Mouse (Mus musculus) liver, embryonic 13.5 days (tissue): ENCODE measurements at regions not wholly inside any gene's neighbourhood (a gene's known extent, or its start where the extent isn't known, plus 50 kb on each side); places are given as distances from the start of the nearest gene placed in this dataset.

Experiments
- ATAC-seq: fragments of 200-750 bp; cut with Nextera tagmentation; 2 replicates; pipeline ENCODE4 v1.8.0; 2017; ENCODE audit warnings: low read depth, mild to moderate bottlenecking, moderate number of reproducible peaks, moderate library complexity
- DNase-seq: peaks from one replicate; pipeline ENCODE4 v3.0.0; 2022
- H3K27ac ChIP-seq: fragments of 300-500 bp; sonication (generic); 2 replicates; pipeline ENCODE4 v1.5.1; 2015; ENCODE audit warnings: moderate library complexity, mild to moderate bottlenecking, inconsistent platforms
- H3K27me3 ChIP-seq: fragments of 300-500 bp; sonication (generic); 2 replicates; pipeline ENCODE4 v1.6.1; 2015; ENCODE audit warnings: mild to moderate bottlenecking, inconsistent platforms
- H3K36me3 ChIP-seq: fragments of 300-500 bp; sonication (generic); 2 replicates; pipeline ENCODE4 v1.6.1; 2015; ENCODE audit warnings: mild to moderate bottlenecking, inconsistent platforms
- H3K4me1 ChIP-seq: fragments of 300-500 bp; sonication (generic); replicated peaks from 2 replicates; pipeline ENCODE4 v1.6.1; 2015; ENCODE audit warnings: inconsistent platforms
- H3K4me2 ChIP-seq: fragments of 300-500 bp; sonication (generic); 2 replicates; pipeline ENCODE4 v1.6.1; 2015; ENCODE audit warnings: inconsistent platforms, mild to moderate bottlenecking, moderate library complexity
- H3K4me3 ChIP-seq: fragments of 300-500 bp; sonication (generic); replicated peaks from 2 replicates; pipeline ENCODE4 v1.5.1; 2015; ENCODE audit warnings: mild to moderate bottlenecking, inconsistent platforms
- H3K9ac ChIP-seq: fragments of 300-500 bp; sonication (generic); 2 replicates; pipeline ENCODE4 v1.6.1; 2015; ENCODE audit warnings: mild to moderate bottlenecking, inconsistent platforms
- H3K9me3 ChIP-seq: fragments of 300-500 bp; sonication (generic); replicated peaks from 2 replicates; pipeline ENCODE4 v1.6.1; 2016; ENCODE audit warnings: inconsistent platforms
- WGBS: fragments of 180-500 bp; shearing (Covaris S2); methylation state at CpG from one replicate; pipeline ENCODE4 v1.1.7; 2015; ENCODE audit not compliant: insufficient replicate concordance; 5-methylcytosine and 5-hydroxymethylcytosine counted together

DNA sequence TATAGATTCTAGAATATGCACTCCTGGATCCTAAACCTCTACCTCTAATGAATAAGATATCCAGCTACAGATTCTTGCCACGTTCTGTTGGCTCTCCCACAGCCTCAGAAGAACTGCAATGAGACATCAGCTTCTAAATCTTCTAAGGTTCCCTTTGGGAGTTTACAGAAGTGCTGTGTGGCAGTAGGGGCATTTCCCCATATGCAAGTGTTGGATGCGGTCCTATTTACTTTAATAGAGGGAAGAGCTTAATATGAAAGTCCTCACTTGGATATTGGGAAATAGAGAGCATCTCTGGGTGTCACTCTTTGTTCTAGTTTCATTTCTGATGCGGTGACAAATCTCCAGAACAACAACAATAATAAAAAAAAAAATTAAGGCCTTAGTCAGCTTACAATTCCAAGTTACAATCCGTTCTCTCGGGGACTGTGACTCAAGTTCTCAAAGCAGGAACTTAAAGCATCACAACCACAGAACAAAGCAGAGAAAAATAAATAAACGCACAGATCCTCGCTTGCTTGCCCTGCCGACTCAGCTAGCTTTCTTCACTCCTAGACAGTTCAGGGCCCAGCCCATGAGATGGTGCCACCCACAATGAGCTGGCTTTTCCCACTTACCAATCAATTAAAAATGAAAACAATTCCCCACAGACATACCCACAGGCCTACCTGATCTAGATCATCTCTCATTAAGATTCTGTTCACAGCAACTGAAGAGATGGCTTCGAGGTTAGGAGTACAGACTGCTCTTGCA, 204.4 kb upstream of the Cited2 start:
- H3K4me2 ChIP-seq, result no peak overlapping the region
- no peaks in the 10 kb centered on the region for H3K36me3 ChIP-seq

GRCm38 (mm10) chr10:17522026-17522541, 200.9 kb upstream of the Cited2 start:
- Histone ChIP-seq H3K4me3 (no peak overlapping the region), H3K9ac (no peak overlapping the region), H3K36me3 (no peaks in the 10 kb centered on the region), H3K4me2 (no peak overlapping the region), H3K27me3 (no peaks in the 10 kb centered on the region), H3K9me3 (no peaks in the 10 kb centered on the region), H3K4me1 (no peaks in the 10 kb centered on the region), H3K27ac (no peak overlapping the region)
- DNase-seq (no peak), ATAC-seq (no peak)
- WGBS, result 10% methylated on average over 5 of the region's 5 CpGs

More for the DNA sequence above, 204.4 kb upstream of the Cited2 start:
- ATAC-seq (no peak), DNase-seq (no peak)
- no peak overlapping the region for H3K4me3 ChIP-seq
- H3K9me3 ChIP-seq, result no peaks in the 10 kb centered on the region
- WGBS, result 65% methylated on average over 9 of the region's 9 CpGs
- H3K27me3 ChIP-seq, result no peaks in the 10 kb centered on the region
- no peak overlapping the region for H3K9ac ChIP-seq
- H3K4me1 ChIP-seq, result no peaks in the 10 kb centered on the region
- no peak overlapping the region for H3K27ac ChIP-seq

DNA sequence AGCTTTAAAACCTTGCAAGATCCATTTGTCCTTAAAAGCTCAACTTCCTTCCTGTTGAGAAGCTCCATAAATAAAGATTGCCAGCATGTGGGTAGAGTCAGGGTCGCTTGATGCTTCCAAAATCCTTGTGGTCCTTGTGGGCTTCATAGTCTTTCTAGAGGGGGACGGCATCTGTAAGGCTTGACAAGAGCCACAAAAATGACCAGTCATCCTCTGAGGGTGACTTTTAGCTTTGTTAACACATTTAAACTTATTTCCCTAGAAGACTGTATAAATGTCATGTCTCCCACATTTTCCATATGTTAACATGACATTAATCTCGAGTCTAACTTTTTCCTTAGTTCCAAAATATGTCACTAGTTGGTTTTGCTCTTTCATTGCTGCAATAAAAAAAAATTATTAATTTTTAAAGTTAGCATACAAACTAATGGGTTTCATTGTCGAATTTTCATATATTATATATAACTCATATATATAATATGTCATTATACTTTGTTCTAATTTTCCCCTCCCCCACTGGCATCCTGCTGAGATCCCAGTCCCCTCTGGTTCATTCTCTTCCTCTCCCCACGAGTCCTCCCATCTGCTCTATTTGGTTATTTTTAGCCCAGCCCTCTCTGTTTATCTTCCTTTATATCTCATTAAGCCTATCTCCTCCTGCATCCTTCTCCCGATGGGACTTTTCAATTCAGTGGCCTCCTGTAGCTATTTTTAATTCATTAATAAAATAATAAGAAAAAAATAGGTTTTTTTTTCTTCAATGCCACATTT, 199.3 kb upstream of the Cited2 start:
- 0 out of 2 replicates have a peak, but pooled peaks cover 3% of the 10 kb centered on the region for H3K4me1 ChIP-seq
- H3K9ac ChIP-seq, result no peak overlapping the region
- 43% methylated on average over 6 of the region's 6 CpGs for WGBS
- no peaks in the 10 kb centered on the region for H3K9me3 ChIP-seq
- H3K27me3 ChIP-seq, result no peaks in the 10 kb centered on the region
- H3K27ac ChIP-seq, result no peak overlapping the region
- H3K36me3 ChIP-seq, result no peaks in the 10 kb centered on the region
- H3K4me2 ChIP-seq, result no peak overlapping the region
- DNase-seq (no peak), ATAC-seq (no peak)
- H3K4me3 ChIP-seq, result no peak overlapping the region

DNA sequence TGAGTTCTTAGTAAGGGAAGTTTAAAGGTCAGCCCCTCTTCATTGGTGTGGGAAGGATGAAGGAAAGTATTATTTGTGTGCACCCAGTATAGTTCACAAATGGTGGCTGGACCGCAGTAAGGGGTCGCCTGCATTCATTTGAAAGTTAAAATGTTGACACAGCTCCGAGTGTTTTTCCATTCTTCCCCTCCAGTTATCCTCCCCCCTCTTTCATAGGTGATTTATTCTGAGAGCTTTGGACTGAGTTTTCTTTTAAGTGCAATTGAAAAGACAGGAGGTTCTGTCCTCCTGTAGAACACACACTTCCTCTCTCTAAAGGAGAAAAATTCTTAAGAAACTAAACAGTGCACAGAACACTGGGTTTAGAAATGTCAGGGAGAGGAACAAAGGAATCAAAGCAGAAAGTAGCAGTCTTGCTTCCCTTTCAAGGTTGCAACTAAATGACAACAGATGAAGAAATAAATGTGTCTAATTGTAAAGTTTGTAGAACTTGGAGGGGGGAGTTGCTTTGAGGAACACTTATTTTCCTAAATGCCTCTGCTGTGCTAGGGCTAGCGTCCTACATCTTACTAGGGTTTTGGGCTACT, 195.8 kb upstream of the Cited2 start:
- no peak overlapping the region for H3K9ac ChIP-seq
- no peak for DNase-seq
- 71% methylated on average over 4 of the region's 4 CpGs for WGBS
- no peaks in the 10 kb centered on the region for H3K9me3 ChIP-seq
- no peaks in the 10 kb centered on the region for H3K36me3 ChIP-seq
- ATAC-seq, result no peak
- no peak overlapping the region for H3K4me2 ChIP-seq
- H3K27me3 ChIP-seq, result no peaks in the 10 kb centered on the region
- no peak overlapping the region for H3K4me3 ChIP-seq
- H3K4me1 ChIP-seq, result peaks cover 7% of the 10 kb centered on the region; the same call in 1 of the 2 replicates
- no peak overlapping the region for H3K27ac ChIP-seq

- 58% methylated on average over 2 of the region's 2 CpGs for WGBS
- Histone ChIP-seq H3K9ac (no peak overlapping the region), H3K9me3 (no peaks in the 10 kb centered on the region), H3K4me3 (no peak overlapping the region), H3K36me3 (no peaks in the 10 kb centered on the region), H3K27me3 (no peaks in the 10 kb centered on the region), H3K4me2 (no peak overlapping the region), H3K27ac (no peak overlapping the region), H3K4me1 (peaks cover 7% of the 10 kb centered on the region; the same call in 1 of the 2 replicates)
- ATAC-seq (no peak), DNase-seq (no peak)
Observed at GRCm38 (mm10) chr10:17528116-17528515, 194.9 kb upstream of the Cited2 start.

- 68% methylated on average over 6 of the region's 6 CpGs for WGBS
- DNase-seq (no peak), ATAC-seq (no peak)
- Histone ChIP-seq H3K27ac (no peak overlapping the region), H3K9ac (no peak overlapping the region), H3K9me3 (no peaks in the 10 kb centered on the region), H3K27me3 (no peaks in the 10 kb centered on the region), H3K4me2 (no peak overlapping the region), H3K4me1 (peaks cover 7% of the 10 kb centered on the region; the same call in 1 of the 2 replicates), H3K36me3 (no peaks in the 10 kb centered on the region), H3K4me3 (no peak overlapping the region)
Observed at GRCm38 (mm10) chr10:17528846-17529245, 194.2 kb upstream of the Cited2 start.

DNA sequence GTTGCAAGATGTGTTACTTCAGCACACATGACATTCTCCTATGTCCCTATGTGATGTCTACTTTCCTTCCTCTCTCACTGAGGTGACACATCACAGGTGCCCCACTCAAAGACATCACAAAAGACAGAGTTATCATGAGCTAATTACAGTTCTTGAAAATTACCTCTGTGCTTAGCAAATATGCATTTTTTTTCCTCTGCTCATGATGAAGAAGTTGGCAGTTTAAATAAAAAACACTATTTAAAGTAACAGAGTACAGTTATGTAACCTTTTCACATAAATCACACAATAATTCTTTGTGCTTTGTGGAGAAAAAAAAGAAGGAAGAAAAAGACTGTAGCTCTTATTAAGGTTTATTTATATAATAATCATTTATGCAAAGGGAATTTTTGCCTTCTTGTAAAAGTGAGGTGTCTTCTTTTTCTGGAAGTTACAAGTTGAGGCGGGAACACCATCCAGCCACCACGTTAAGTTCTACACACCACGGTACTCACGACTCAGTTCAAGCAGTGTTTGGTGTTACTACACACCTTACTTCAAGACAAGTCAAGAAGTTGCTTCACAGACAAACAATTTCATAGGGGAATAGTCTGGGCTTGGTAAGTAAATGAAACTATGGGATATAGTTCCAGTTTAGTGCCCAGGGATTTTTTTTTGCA, 193.0 kb upstream of the Cited2 start:
- H3K9ac ChIP-seq, result no peak overlapping the region
- ATAC-seq (no peak), DNase-seq (no peak)
- no peaks in the 10 kb centered on the region for H3K9me3 ChIP-seq
- H3K4me3 ChIP-seq, result no peak overlapping the region
- H3K27ac ChIP-seq, result no peak overlapping the region
- no peaks in the 10 kb centered on the region for H3K27me3 ChIP-seq
- WGBS, result 77% methylated on average over 4 of the region's 4 CpGs
- H3K36me3 ChIP-seq, result no peaks in the 10 kb centered on the region
- peaks cover 7% of the 10 kb centered on the region; the same call in 1 of the 2 replicates for H3K4me1 ChIP-seq
- H3K4me2 ChIP-seq, result no peak overlapping the region

DNA sequence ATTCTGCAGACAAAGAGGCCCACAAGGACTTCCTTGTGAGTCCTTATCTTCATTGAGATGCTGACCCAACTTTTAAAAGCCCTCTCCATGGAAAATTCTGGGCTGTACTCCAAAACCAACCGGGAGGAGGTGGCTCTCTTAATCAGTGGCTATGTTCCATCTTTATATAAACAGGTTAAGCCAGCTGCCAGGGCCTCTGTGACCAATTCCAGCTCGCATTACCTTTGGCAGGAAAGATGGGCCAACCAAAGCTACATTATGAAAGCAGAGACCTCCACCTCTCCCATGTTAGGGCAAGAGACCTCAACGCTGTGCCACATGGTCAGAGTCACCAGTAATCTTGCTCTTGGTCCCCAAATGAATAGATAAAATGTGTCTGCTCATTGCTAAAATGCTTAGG, 192.0 kb upstream of the Cited2 start:
- DNase-seq, result no peak
- no peak overlapping the region for H3K4me3 ChIP-seq
- no peak overlapping the region for H3K27ac ChIP-seq
- no peaks in the 10 kb centered on the region for H3K36me3 ChIP-seq
- no peak overlapping the region for H3K4me2 ChIP-seq
- peaks cover 7% of the 10 kb centered on the region; the same call in 1 of the 2 replicates for H3K4me1 ChIP-seq
- no peaks in the 10 kb centered on the region for H3K27me3 ChIP-seq
- WGBS, result 55% methylated on average over 3 of the region's 3 CpGs
- ATAC-seq, result no peak
- H3K9me3 ChIP-seq, result no peaks in the 10 kb centered on the region
- H3K9ac ChIP-seq, result no peak overlapping the region

- Histone ChIP-seq H3K9ac (no peak overlapping the region), H3K27ac (no peak overlapping the region), H3K27me3 (no peaks in the 10 kb centered on the region), H3K4me2 (no peak overlapping the region), H3K4me1 (no peaks in the 10 kb centered on the region), H3K4me3 (no peak overlapping the region), H3K36me3 (no peaks in the 10 kb centered on the region), H3K9me3 (no peaks in the 10 kb centered on the region)
- DNase-seq (no peak), ATAC-seq (no peak)
- WGBS, result 78% methylated on average over 6 of the region's 6 CpGs
Observed at GRCm38 (mm10) chr10:17538944-17539533, 184.0 kb upstream of the Cited2 start.

DNA sequence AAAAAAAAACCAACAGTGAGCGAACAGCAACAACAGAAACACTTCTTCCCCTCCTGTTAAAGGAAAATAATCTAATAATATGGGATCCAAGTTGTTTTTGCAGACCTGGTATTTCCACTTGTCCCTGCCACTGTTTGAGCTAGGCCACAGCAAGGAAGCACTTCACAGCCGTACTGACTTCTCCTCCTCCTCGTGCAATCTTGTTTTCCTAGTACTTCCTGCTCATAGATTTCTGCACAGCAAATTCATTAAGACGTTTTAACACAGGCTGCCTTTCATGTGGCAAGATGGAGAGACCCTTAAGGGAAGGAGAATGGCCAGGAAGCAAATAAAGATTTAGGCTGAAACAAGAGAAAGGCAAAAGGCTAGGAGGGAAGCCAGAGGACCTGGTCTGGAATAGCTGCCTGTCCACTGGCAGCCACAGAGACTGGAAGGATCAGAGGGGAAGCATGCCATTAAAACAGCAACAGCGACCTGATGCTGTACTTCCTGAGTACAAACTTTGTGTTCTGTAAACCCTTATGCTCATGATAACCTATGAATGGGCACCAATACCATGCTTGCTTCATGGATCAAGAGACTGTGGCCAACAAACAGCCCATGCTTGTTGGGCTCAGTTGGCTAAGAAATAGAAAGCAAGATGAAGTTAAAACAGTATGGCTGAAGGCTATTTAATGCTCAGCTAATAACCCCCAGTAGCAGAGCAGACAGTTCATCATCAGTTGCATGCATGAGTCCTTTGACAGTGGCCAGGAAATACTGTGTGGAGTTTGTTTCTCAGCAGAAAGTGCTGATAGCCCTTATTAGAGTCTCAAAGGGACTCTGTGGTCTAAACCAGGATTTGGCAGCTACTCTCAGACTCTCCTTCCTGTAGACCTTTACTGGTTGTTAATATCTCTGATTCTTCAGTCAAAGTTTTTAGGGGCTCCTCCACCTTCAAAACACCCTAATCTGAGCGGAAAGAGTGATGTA, 182.3 kb upstream of the Cited2 start:
- H3K9me3 ChIP-seq, result no peaks in the 10 kb centered on the region
- no peak for ATAC-seq
- no peak for DNase-seq
- no peak overlapping the region for H3K4me3 ChIP-seq
- H3K27me3 ChIP-seq, result no peaks in the 10 kb centered on the region
- no peaks in the 10 kb centered on the region for H3K36me3 ChIP-seq
- no peak overlapping the region for H3K4me2 ChIP-seq
- H3K9ac ChIP-seq, result no peak overlapping the region
- no peak overlapping the region for H3K27ac ChIP-seq
- H3K4me1 ChIP-seq, result no peaks in the 10 kb centered on the region
- 39% methylated on average over 6 of the region's 6 CpGs for WGBS
